Mouse (Mus musculus) erythroblast, embryonic 14.5 days (primary cell): ENCODE results near the gene Cep250. TPM values are rescaled to one million over a fixed set of nuclear protein-coding genes. Genes with fewer than 3 reads are reported as not detected.
A peak's percentile ranks its signal among the peaks of the same experiment; 100 is the strongest.

Experiments
- H3K27me3 ChIP-seq: 2 replicates; pipeline ENCODE4 v1.6.1; 2012; ENCODE audit warnings: inconsistent platforms; ENCODE audit not compliant: control insufficient read depth
- H3K36me3 ChIP-seq: 2 replicates; pipeline ENCODE4 v1.6.1; 2012; ENCODE audit warnings: mild to moderate bottlenecking, inconsistent platforms; ENCODE audit not compliant: control insufficient read depth
- H3K4me1 ChIP-seq: 2 replicates; pipeline ENCODE4 v1.6.1; 2012; ENCODE audit warnings: inconsistent platforms; ENCODE audit not compliant: control insufficient read depth
- H3K4me3 ChIP-seq: replicated peaks from 2 replicates; pipeline ENCODE3; 2012; ENCODE audit warnings: moderate library complexity, mild to moderate bottlenecking, inconsistent platforms
- H3K9me3 ChIP-seq: 2 replicates; pipeline ENCODE4 v1.6.1; 2012; ENCODE audit warnings: low read length, inconsistent platforms, mixed read lengths; ENCODE audit not compliant: control insufficient read depth
- GATA1 ChIP-seq: IDR thresholded peaks from 2 replicates; pipeline ENCODE4 v1.6.1; 2012; ENCODE audit warnings: low read length, inconsistent platforms, mixed read lengths
- TAL1 ChIP-seq: IDR thresholded peaks from 3 replicates; pipeline ENCODE4 v1.6.1; 2012; ENCODE audit warnings: low read length, inconsistent platforms, mixed read lengths
- polyA plus RNA-seq: library from polyadenylated mRNA; stranded (reverse); fragments of >175 nt; gene quantifications from 2 replicates; pipeline ENCODE4 v1.2.3, GENCODE M21; 2012

The Cep250 gene
- polyA plus RNA-seq, 1 experiment: 3.8 TPM

DNA sequence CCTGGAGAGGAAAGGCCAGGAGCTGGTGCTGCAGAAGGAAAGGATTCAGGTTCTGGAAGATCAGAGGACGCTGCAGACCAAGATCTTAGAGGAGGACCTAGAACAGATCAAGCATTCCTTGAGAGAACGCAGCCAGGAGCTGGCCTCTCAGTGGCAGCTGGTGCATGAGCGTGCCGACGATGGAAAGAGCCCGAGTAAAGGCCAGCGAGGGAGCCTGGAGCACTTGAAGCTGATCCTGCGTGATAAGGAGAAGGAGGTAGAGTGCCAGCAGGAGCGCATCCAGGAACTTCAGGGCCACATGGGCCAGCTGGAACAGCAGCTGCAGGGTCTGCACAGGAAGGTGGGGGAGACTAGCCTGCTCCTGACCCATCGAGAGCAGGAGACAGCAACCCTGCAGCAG lies 34.9 kb downstream of the Cep250 start:
- H3K4me3 ChIP-seq: peak overlapping the region; percentile 67
- no peaks in the 10 kb centered on the region for H3K9me3 ChIP-seq
- H3K36me3 ChIP-seq: peaks cover 92% of the 10 kb centered on the region
- H3K4me1 ChIP-seq: peaks cover 96% of the 10 kb centered on the region
- no peaks in the 10 kb centered on the region for H3K27me3 ChIP-seq
- TF ChIP-seq TAL1 (no peak), GATA1 (no peak)

DNA sequence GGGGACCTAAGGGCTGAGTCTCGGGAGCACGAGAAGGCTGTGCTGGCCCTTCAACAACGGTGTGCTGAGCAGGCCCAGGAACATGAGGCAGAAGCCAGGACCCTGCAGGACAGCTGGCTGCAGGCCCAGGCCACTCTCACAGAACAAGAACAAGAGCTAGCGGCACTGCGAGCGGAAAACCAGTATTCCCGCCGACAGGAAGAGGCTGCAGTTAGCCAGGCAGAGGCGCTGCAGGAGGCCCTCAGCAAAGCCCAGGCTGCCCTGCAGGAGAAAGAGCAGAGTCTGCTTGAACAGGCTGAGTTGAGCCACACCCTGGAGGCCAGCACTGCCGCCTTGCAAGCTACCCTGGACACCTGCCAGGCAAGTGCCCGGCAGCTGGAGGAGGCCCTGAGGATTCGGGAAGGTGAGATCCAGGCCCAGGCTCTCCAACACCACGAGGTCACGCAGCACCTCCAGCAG lies 35.6 kb downstream of the Cep250 start:
- H3K4me3 ChIP-seq: peak overlapping the region; percentile 67
- no peaks in the 10 kb centered on the region for H3K27me3 ChIP-seq
- H3K4me1 ChIP-seq: peaks cover 95% of the 10 kb centered on the region
- no peak for TF ChIP-seq TAL1
- no peak for TF ChIP-seq GATA1
- no peaks in the 10 kb centered on the region for H3K9me3 ChIP-seq
- peaks cover 93% of the 10 kb centered on the region for H3K36me3 ChIP-seq

DNA sequence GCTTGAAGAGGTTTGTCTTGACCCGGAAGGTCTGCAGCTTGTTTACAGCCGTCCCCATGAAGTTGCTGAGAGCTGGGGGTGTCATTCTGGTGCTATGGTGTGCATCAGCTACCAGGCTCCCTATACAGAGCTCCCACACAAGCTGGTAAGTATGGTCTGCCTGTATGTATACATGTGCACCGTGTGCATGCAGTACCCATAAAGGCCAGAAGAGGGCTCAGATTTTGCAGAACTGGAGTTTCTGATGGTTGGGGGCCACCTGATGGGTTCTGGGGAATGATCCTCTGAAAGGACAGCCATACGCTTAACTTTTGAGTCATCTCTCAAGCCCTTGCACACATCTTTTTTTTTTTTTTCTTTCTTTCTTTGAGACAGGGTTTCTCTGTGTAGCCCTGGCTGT lies 49.1 kb downstream of the Cep250 start:
- Histone ChIP-seq H3K27me3 (no peaks in the 10 kb centered on the region), H3K9me3 (peaks cover 6% of the 10 kb centered on the region), H3K36me3 (peaks cover 48% of the 10 kb centered on the region), H3K4me1 (peaks cover 22% of the 10 kb centered on the region), H3K4me3 (no peak overlapping the region)
- no peak for TF ChIP-seq TAL1
- no peak for TF ChIP-seq GATA1

DNA sequence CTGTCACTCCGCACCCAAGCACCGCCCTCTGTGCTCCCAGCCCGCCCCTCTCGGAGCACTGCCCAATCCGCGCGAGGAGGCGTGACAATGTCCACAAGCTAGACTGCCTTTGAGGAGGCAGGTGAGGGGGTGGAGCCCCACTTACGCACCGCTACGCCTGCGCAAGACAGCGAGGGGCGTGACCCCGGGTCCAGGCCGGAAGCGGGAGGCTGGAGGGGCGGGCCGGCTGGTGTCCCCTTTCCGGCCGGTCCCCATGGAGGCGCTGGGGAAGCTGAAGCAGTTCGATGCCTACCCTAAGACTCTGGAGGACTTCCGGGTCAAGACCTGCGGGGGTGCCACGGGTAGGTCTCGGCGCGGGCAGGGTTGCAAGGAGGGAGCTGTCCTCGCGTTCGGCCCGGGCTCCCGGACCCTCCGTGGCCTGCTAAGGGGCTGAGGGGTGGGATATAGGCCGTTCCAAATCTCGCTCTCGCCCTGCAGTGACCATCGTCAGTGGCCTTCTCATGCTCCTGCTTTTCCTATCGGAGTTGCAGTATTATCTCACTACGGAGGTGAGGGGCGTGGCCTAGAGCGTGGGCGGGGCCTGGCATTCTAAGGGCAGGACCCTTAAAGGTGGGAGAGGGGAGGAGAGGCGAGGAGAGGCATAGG lies 51.8 kb downstream of the Cep250 start, which contains the start of the genes 6430550D23Rik and Ergic3:
Gene 6430550D23Rik, minus strand, starts transcription at position 90 of the 645 bp plus-strand sequence.
Gene Ergic3, plus strand, starts transcription at position 158 of the 645 bp plus-strand sequence.
- TF ChIP-seq TAL1 (no peak), GATA1 (no peak)
- peak within 1 kb of the TSS; percentile 77 for H3K4me3 ChIP-seq

DNA sequence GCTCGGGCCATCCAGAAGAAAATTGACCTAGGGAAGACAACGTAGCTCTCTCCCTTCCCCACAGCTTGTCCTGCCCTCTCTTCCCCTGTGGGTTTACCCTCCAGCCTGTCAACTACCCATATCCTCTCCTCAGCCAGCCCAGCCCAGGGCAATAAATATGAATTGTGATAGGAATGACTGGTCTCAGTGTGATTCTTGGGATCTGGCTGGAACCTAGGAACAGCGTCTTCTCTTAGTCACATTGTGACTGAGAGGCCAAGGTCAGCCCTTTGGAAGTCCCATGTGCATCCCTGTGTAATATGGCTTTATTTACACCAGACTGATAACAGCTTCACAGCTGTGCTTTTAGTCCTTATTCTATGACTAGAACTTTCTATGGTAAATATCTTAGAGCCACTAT lies 61.8 kb downstream of the Cep250 start:
- no peak overlapping the region for H3K4me3 ChIP-seq
- peaks cover 36% of the 10 kb centered on the region for H3K4me1 ChIP-seq
- TF ChIP-seq TAL1: no peak
- no peak for TF ChIP-seq GATA1
- peaks cover 67% of the 10 kb centered on the region for H3K36me3 ChIP-seq
- no peaks in the 10 kb centered on the region for H3K27me3 ChIP-seq
- no peaks in the 10 kb centered on the region for H3K9me3 ChIP-seq

More for the DNA sequence above, 51.8 kb downstream of the Cep250 start, which contains the start of the genes 6430550D23Rik and Ergic3:
- peaks cover 51% of the 10 kb centered on the region for H3K36me3 ChIP-seq
- peaks cover 6% of the 10 kb centered on the region for H3K9me3 ChIP-seq
- H3K27me3 ChIP-seq: no peaks in the 10 kb centered on the region
- peaks cover 22% of the 10 kb centered on the region for H3K4me1 ChIP-seq

DNA sequence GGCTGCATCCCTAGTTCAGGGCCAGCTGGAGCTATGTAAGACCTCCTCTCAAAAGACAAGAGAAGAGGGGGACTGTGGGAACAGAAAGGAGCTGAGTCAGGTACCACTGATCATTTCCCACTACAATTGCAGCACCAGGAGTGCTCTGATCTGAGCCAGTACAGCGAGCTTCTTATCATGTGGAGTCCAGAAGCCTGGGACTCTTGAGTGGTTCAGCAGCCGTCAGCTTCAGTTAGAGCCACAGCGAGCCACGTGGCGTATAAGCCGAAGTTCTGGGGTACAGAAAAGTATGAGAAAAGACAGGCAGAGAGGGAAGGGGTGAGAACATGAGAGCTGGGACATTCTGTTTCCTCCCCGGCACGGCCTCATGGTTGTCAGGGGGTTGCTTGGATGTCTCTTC lies 65.0 kb downstream of the Cep250 start:
- no peak overlapping the region for H3K4me3 ChIP-seq
- no peaks in the 10 kb centered on the region for H3K9me3 ChIP-seq
- TF ChIP-seq TAL1 (no peak), GATA1 (no peak)
- H3K27me3 ChIP-seq: no peaks in the 10 kb centered on the region
- H3K36me3 ChIP-seq: peaks cover 36% of the 10 kb centered on the region
- H3K4me1 ChIP-seq: peaks cover 52% of the 10 kb centered on the region

DNA sequence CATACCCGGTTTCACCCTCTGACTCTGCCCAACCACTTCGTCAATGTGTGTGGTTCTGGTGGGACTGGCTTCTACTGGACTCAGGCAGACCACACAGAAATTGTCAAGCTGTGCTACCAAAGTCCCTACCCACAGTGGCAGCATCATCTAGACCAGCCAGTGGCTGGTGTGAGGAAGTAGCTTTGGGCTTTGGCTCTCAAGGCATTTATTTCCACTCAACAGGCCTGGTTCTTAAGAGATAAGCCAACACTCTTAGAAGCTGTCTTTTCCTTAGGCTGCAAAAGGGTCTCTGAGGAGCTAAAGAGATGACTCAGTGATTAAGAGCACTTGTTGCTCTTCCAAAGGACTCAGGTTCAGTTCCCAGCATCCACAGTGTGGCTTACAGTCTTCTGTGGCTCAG lies 65.5 kb downstream of the Cep250 start:
- peaks cover 52% of the 10 kb centered on the region for H3K4me1 ChIP-seq
- TF ChIP-seq TAL1 (no peak), GATA1 (no peak)
- no peak overlapping the region for H3K4me3 ChIP-seq
- no peaks in the 10 kb centered on the region for H3K9me3 ChIP-seq
- no peaks in the 10 kb centered on the region for H3K27me3 ChIP-seq
- peaks cover 31% of the 10 kb centered on the region for H3K36me3 ChIP-seq

DNA sequence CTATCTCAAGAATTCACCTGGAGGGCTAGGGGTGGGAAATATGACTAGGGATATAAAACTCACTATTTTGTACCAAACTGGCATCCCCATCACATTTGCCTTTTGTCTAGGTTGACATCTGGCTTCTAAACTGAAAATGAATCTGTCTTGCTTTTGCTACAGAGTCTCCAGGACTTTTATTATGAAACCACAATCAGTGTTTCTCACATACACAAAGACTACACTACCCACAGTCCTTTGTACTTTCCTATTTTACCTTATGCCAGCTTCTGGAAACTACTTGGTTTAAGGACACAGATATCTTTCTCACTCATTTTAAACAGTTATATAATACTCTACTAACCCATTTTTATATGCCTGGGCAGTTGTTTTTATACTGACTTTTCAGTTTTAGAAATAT lies 69.2 kb downstream of the Cep250 start:
- TF ChIP-seq GATA1: no peak
- peaks cover 42% of the 10 kb centered on the region for H3K4me1 ChIP-seq
- H3K36me3 ChIP-seq: no peaks in the 10 kb centered on the region
- H3K9me3 ChIP-seq: no peaks in the 10 kb centered on the region
- no peaks in the 10 kb centered on the region for H3K27me3 ChIP-seq
- H3K4me3 ChIP-seq: no peak overlapping the region

DNA sequence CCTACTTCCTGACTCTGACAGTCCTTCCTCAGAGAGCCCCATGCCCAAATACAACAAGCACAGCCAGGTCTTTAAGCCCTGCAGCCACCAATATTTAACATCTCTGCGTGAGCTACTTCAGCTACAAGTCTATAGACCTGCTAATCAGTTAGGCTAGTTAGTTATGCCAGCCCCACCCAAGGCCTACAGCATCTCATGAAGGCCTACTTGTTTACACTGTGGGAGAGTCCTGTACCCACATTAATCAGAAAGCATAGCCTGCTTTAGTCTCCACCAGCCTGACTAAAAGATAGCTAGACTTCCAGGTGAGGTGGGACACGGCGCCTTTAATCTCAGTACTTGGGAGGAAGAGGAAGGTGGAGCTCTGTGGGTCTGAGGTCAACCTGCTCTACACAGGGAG lies 83.1 kb downstream of the Cep250 start:
- no peaks in the 10 kb centered on the region for H3K4me1 ChIP-seq
- no peak for TF ChIP-seq TAL1
- TF ChIP-seq GATA1: no peak
- no peak overlapping the region for H3K4me3 ChIP-seq
- H3K9me3 ChIP-seq: no peaks in the 10 kb centered on the region
- H3K36me3 ChIP-seq: no peaks in the 10 kb centered on the region
- H3K27me3 ChIP-seq: no peaks in the 10 kb centered on the region
